Mouse (Mus musculus) neural tube, embryonic 13.5 days (tissue): ENCODE measurements around the gene Mgat5. TPM values are rescaled to one million over a fixed set of nuclear protein-coding genes. Genes with fewer than 3 reads are reported as not detected.
A peak's percentile ranks its signal among the peaks of the same experiment; 100 is the strongest.

ENCODE experiments used
- ATAC-seq: fragments of 200-750 bp; cut with Nextera tagmentation; 2 replicates; pipeline ENCODE4 v1.8.0; 2017; ENCODE audit warnings: low read depth, mild to moderate bottlenecking, moderate TSS enrichment, moderate library complexity
- H3K27ac ChIP-seq: fragments of 300-500 bp; sonication (generic); replicated peaks from 2 replicates; pipeline ENCODE4 v1.5.1; 2015; ENCODE audit warnings: moderate library complexity, mild to moderate bottlenecking, inconsistent platforms
- H3K27me3 ChIP-seq: fragments of 300-500 bp; sonication (generic); 2 replicates; pipeline ENCODE4 v1.6.1; 2015; ENCODE audit warnings: mild to moderate bottlenecking, inconsistent platforms
- H3K36me3 ChIP-seq: fragments of 300-500 bp; sonication (generic); 2 replicates; pipeline ENCODE4 v1.6.1; 2015; ENCODE audit warnings: mild to moderate bottlenecking, inconsistent platforms
- H3K4me1 ChIP-seq: fragments of 300-500 bp; sonication (generic); replicated peaks from 2 replicates; pipeline ENCODE4 v1.6.1; 2015; ENCODE audit warnings: inconsistent platforms
- H3K4me2 ChIP-seq: fragments of 300-500 bp; sonication (generic); 2 replicates; pipeline ENCODE4 v1.6.1; 2015; ENCODE audit warnings: inconsistent platforms, mild to moderate bottlenecking, moderate library complexity
- H3K4me3 ChIP-seq: fragments of 300-500 bp; sonication (generic); 2 replicates; pipeline ENCODE4 v1.5.1; 2015; ENCODE audit warnings: mild to moderate bottlenecking, inconsistent platforms
- H3K9ac ChIP-seq: fragments of 300-500 bp; sonication (generic); 2 replicates; pipeline ENCODE4 v1.6.1; 2015; ENCODE audit warnings: moderate library complexity, mild to moderate bottlenecking, inconsistent platforms
- H3K9me3 ChIP-seq: fragments of 300-500 bp; sonication (generic); 2 replicates; pipeline ENCODE4 v1.6.1; 2016; ENCODE audit warnings: inconsistent platforms
- WGBS: fragments of 180-500 bp; shearing (Covaris S2); methylation state at CpG from one replicate; pipeline ENCODE4 v1.1.7; 2015; 5-methylcytosine and 5-hydroxymethylcytosine counted together
- polyA plus RNA-seq: library from polyadenylated mRNA; unstranded; fragments of >200 nt; fragmentation: Nextera tagmentation; extraction: Ambion mirVana; gene quantifications from 2 replicates; pipeline ENCODE4 v1.2.1, GENCODE M21; 2015

Mgat5 gene
- polyA plus RNA-seq, 1 experiment from 2014 or later: 11.2 TPM

DNA sequence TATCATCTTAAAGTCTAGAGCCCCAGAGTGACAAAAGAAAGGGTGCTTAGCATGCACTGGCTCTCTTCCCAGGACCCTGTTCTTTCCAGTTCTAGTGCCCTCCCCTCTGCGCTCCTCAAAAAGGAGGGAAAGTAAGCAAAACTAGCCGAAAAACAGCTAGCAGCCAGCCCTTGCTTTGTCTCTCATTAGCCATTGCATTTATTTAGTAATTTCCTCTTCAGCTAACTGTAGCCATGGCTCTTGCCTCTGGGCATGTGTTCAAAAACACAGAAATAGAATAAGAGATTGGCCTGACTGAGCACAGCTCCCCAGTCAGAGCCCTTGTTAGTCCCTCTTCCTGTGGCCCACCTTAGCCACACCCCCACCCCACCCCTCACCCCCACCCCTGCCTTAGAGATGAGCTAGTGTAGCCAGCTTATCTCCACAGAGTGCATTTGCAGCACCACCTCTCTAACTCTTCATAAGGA, 204.2 kb downstream of the Mgat5 start:
- Histone ChIP-seq H3K4me2 (no peak overlapping the region), H3K27me3 (no peaks in the 10 kb centered on the region), H3K4me3 (no peak overlapping the region), H3K9ac (no peak overlapping the region), H3K4me1 (peaks cover 14% of the 10 kb centered on the region), H3K27ac (peak overlapping the region; percentile 38; the same call in 1 of the 2 replicates), H3K36me3 (peaks cover 22% of the 10 kb centered on the region), H3K9me3 (no peaks in the 10 kb centered on the region)
- peak; percentile 60 for ATAC-seq
- WGBS: 54% methylated on average over 2 of the region's 2 CpGs

DNA sequence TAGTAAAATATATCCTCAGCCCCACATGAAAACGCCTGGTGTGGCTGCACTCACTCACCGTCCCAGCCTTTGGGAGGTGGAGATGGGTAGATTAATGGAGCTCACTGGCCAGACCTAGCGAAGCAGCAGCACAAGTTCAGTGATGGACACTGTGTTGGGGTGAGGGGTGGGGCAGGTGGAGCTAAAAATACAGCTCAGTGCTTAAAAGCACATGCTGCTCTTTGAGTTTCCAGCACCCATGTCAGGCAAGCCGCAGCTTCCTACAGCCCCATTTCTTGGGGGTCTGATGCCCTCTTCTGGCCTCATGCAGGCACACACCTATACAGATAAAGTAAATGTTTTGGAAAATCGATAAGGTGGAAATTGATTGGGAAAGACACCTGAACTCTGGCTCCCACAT, 204.7 kb downstream of the Mgat5 start:
- no peak overlapping the region for H3K4me3 ChIP-seq
- no peaks in the 10 kb centered on the region for H3K27me3 ChIP-seq
- no peak overlapping the region for H3K9ac ChIP-seq
- no peak overlapping the region for H3K4me2 ChIP-seq
- H3K9me3 ChIP-seq: no peaks in the 10 kb centered on the region
- peaks cover 22% of the 10 kb centered on the region for H3K36me3 ChIP-seq
- peak; percentile 48 for ATAC-seq
- peak overlapping the region; percentile 38; the same call in 1 of the 2 replicates for H3K27ac ChIP-seq
- H3K4me1 ChIP-seq: peaks cover 14% of the 10 kb centered on the region
- 42% methylated on average over 5 of the region's 5 CpGs for WGBS

DNA sequence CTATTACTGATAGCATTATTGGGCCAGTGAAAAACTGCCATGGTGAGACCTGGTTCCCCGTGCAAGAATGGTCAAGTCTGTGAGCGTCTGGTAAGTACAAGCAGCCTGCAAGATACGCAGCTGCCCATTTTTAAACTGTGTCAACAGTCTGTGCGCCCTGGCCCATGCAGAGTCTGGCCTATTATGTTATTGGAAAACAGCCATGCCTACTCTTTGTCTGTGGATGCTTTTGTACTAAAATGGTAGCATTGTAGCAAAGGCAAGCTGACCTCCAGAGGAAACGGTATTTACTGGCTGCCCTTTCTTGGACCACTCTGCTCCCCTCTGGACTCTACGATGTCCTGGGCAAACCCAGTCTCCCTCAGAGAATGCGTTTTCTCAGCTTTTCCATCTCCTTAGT, 209.7 kb downstream of the Mgat5 start:
- Histone ChIP-seq H3K9me3 (no peaks in the 10 kb centered on the region; the same call in 1 of the 2 replicates), H3K4me3 (no peak overlapping the region), H3K4me1 (peaks cover 7% of the 10 kb centered on the region; the same call in 1 of the 2 replicates), H3K27me3 (no peaks in the 10 kb centered on the region), H3K27ac (no peak overlapping the region; the same call in 1 of the 2 replicates), H3K9ac (no peak overlapping the region), H3K36me3 (peaks cover 30% of the 10 kb centered on the region), H3K4me2 (no peak overlapping the region)
- ATAC-seq: 0 out of 2 replicates have a peak, but pooled peaks have one; percentile 33
- 37% methylated on average over 7 of the region's 7 CpGs for WGBS

DNA sequence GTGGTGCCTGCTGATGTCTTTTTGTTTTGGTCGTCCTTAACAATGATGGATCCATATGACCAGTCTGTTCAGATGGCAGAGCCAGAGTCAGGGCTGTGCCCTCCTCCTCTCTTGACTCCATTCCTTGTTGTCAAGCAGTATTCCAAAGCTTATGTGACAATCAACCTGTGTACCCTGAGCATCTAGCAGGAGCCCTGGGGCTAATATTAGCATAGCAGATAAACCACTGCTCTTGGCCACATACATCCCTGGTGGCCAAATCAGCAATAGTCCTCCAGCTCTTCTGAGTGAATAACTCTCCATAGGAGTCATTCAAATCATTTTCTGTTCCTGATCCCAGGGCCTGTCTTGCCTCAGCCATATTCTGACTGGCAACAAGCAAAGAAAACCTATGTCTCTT, 211.1 kb downstream of the Mgat5 start:
- H3K9me3 ChIP-seq: no peaks in the 10 kb centered on the region; the same call in 1 of the 2 replicates
- WGBS: 72% methylated on average over 1 of the region's 1 CpGs
- H3K36me3 ChIP-seq: peaks cover 30% of the 10 kb centered on the region
- peaks cover 21% of the 10 kb centered on the region for H3K4me1 ChIP-seq
- H3K9ac ChIP-seq: no peak overlapping the region
- H3K27me3 ChIP-seq: no peaks in the 10 kb centered on the region
- H3K4me3 ChIP-seq: no peak overlapping the region
- no peak for ATAC-seq
- H3K27ac ChIP-seq: no peak overlapping the region
- no peak overlapping the region for H3K4me2 ChIP-seq

DNA sequence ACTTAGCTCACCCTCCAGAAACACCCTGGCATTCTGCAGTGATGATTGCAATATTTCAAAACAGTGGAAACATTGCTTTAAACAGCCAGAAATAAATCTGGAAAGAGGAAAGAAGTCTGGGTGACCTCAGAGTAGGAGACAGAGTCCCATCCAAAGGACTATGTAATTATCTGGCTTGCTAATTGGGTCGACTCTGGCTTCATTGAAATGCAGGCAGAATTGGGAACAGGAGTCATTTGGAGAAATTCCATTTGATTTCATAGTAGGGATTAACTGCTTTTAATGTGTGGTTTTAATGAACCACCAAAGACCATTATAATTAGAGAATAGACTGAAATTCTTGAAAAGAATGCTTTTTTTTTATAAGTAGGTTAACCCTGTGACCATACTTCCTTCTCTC, 212.2 kb downstream of the Mgat5 start:
- ATAC-seq: no peak
- peaks cover 26% of the 10 kb centered on the region for H3K4me1 ChIP-seq
- no peak overlapping the region for H3K9ac ChIP-seq
- WGBS: 75% methylated on average over 1 of the region's 1 CpGs
- H3K27ac ChIP-seq: no peak overlapping the region
- peaks cover 28% of the 10 kb centered on the region for H3K36me3 ChIP-seq
- H3K27me3 ChIP-seq: no peaks in the 10 kb centered on the region
- no peak overlapping the region for H3K4me2 ChIP-seq
- no peak overlapping the region for H3K4me3 ChIP-seq
- H3K9me3 ChIP-seq: no peaks in the 10 kb centered on the region; the same call in 1 of the 2 replicates

GRCm38 (mm10) chr1:127418916-127419575, 214.2 kb downstream of the Mgat5 start:
- H3K9me3 ChIP-seq: no peaks in the 10 kb centered on the region; the same call in 1 of the 2 replicates
- 77% methylated on average over 4 of the region's 4 CpGs for WGBS
- 0 out of 2 replicates have a peak overlapping the region, but pooled peaks have one; percentile 8 for H3K9ac ChIP-seq
- no peak for ATAC-seq
- no peak overlapping the region for H3K4me3 ChIP-seq
- H3K4me1 ChIP-seq: peaks cover 37% of the 10 kb centered on the region
- H3K36me3 ChIP-seq: peaks cover 8% of the 10 kb centered on the region; the same call in 1 of the 2 replicates
- no peak overlapping the region for H3K4me2 ChIP-seq
- no peaks in the 10 kb centered on the region for H3K27me3 ChIP-seq
- H3K27ac ChIP-seq: no peak overlapping the region

- no peak overlapping the region for H3K4me3 ChIP-seq
- ATAC-seq: no peak
- H3K4me1 ChIP-seq: peaks cover 42% of the 10 kb centered on the region
- H3K9ac ChIP-seq: no peak overlapping the region
- no peaks in the 10 kb centered on the region for H3K27me3 ChIP-seq
- WGBS: 29% methylated on average over 7 of the region's 7 CpGs
- no peak overlapping the region for H3K27ac ChIP-seq
- peaks cover 8% of the 10 kb centered on the region; the same call in 1 of the 2 replicates for H3K36me3 ChIP-seq
- H3K4me2 ChIP-seq: no peak overlapping the region
- H3K9me3 ChIP-seq: no peaks in the 10 kb centered on the region; the same call in 1 of the 2 replicates
Observed at GRCm38 (mm10) chr1:127419581-127419980, 214.8 kb downstream of the Mgat5 start.

GRCm38 (mm10) chr1:127420383-127420782, 215.6 kb downstream of the Mgat5 start:
- H3K36me3 ChIP-seq: peaks cover 8% of the 10 kb centered on the region; the same call in 1 of the 2 replicates
- peaks cover 50% of the 10 kb centered on the region for H3K4me1 ChIP-seq
- WGBS: 28% methylated on average over 13 of the region's 13 CpGs
- no peaks in the 10 kb centered on the region; the same call in 1 of the 2 replicates for H3K9me3 ChIP-seq
- H3K9ac ChIP-seq: no peak overlapping the region
- H3K27ac ChIP-seq: no peak overlapping the region
- H3K4me2 ChIP-seq: peak overlapping the region; percentile 14; the same call in 1 of the 2 replicates
- ATAC-seq: no peak
- H3K27me3 ChIP-seq: no peaks in the 10 kb centered on the region
- H3K4me3 ChIP-seq: no peak overlapping the region

- 0 out of 2 replicates have a peak, but pooled peaks have one; percentile 32 for ATAC-seq
- Histone ChIP-seq H3K27me3 (no peaks in the 10 kb centered on the region), H3K9me3 (no peaks in the 10 kb centered on the region; the same call in 1 of the 2 replicates), H3K9ac (no peak overlapping the region), H3K27ac (no peak overlapping the region), H3K4me3 (no peak overlapping the region), H3K36me3 (peaks cover 8% of the 10 kb centered on the region; the same call in 1 of the 2 replicates), H3K4me1 (peaks cover 51% of the 10 kb centered on the region), H3K4me2 (peak overlapping the region; percentile 14; the same call in 1 of the 2 replicates)
- WGBS: 60% methylated on average over 15 of the region's 15 CpGs
Observed at GRCm38 (mm10) chr1:127420795-127421194, 216.0 kb downstream of the Mgat5 start.

GRCm38 (mm10) chr1:127422565-127422964, 217.8 kb downstream of the Mgat5 start:
- no peak overlapping the region for H3K4me2 ChIP-seq
- no peak overlapping the region for H3K9ac ChIP-seq
- WGBS: 63% methylated on average over 4 of the region's 4 CpGs
- H3K9me3 ChIP-seq: no peaks in the 10 kb centered on the region; the same call in 1 of the 2 replicates
- H3K4me3 ChIP-seq: no peak overlapping the region
- H3K27ac ChIP-seq: no peak overlapping the region
- H3K27me3 ChIP-seq: no peaks in the 10 kb centered on the region
- H3K4me1 ChIP-seq: peaks cover 51% of the 10 kb centered on the region
- no peak for ATAC-seq
- H3K36me3 ChIP-seq: peaks cover 6% of the 10 kb centered on the region; the same call in 1 of the 2 replicates

DNA sequence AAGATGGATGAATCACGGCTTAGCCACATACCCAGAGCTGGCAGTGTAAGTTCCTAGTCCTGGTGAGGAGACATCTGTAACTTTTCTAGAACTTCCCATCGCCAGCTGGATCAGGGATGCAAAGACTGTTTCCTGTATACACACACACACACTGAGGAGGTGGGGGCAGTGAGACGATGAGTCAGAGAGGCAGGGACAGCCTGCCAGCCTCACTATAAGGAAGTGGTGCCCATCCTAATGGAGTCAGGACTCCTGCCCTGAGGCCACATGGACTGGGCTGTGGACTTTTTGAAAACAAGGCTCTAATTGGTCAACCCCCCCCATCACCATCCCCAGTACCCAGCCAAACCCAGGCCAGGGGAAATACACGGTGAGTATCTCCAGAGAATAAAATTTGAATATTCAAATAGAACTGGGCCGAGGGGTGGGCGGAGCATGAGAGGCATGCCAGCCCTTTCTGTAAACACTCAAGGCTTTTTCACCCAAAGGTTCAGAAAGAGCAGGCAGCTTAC, 220.3 kb downstream of the Mgat5 start:
- Histone ChIP-seq H3K4me2 (no peak overlapping the region), H3K9ac (no peak overlapping the region), H3K9me3 (no peaks in the 10 kb centered on the region), H3K36me3 (no peaks in the 10 kb centered on the region), H3K27me3 (no peaks in the 10 kb centered on the region), H3K27ac (no peak overlapping the region), H3K4me3 (no peak overlapping the region), H3K4me1 (peaks cover 38% of the 10 kb centered on the region)
- 0 out of 2 replicates have a peak, but pooled peaks have one; percentile 29 for ATAC-seq
- WGBS: 43% methylated on average over 6 of the region's 6 CpGs

DNA sequence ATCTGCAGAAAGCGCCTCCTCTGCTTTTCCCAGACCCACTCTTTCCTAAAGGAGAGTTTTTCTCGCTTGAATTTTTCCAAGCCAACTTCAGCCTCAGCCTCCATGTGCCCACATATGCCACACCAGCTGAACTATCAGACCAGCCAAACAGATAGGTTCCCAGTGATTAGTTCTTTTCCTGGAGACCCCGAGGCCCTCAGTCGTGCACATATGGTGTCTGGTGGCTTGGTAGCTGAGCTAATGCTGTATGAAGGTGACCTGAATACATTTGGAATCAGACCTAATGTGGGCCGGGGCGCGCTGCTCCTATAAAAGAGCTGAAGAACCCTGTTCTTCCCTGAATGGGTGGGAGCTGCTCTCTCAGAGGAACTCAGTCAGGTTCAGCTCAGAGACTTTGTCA, 225.5 kb downstream of the Mgat5 start:
- WGBS: 84% methylated on average over 7 of the region's 7 CpGs
- no peak for ATAC-seq

More for the DNA sequence above, 225.5 kb downstream of the Mgat5 start:
- H3K27ac ChIP-seq: no peak overlapping the region
- no peak overlapping the region for H3K4me3 ChIP-seq
- H3K9ac ChIP-seq: no peak overlapping the region
- H3K27me3 ChIP-seq: no peaks in the 10 kb centered on the region
- H3K9me3 ChIP-seq: no peaks in the 10 kb centered on the region
- peaks cover 13% of the 10 kb centered on the region for H3K4me1 ChIP-seq
- H3K36me3 ChIP-seq: no peaks in the 10 kb centered on the region
- H3K4me2 ChIP-seq: no peak overlapping the region
